Mouse (Mus musculus) lung, embryonic 16.5 days (tissue): ENCODE measurements around the gene Col25a1. TPM values are rescaled to one million over a fixed set of nuclear protein-coding genes. Genes with fewer than 3 reads are reported as not detected.

Experiments
- ATAC-seq: fragments of 200-750 bp; cut with Nextera tagmentation; 2 replicates; pipeline ENCODE4 v1.8.0; 2017; ENCODE audit warnings: low read depth, mild to moderate bottlenecking, moderate library complexity
- H3K27ac ChIP-seq: fragments of 300-500 bp; sonication (generic); 2 replicates; pipeline ENCODE4 v1.5.1; 2014; ENCODE audit warnings: mild to moderate bottlenecking, control low read depth, low read length
- H3K27me3 ChIP-seq: fragments of 300-500 bp; sonication (generic); 2 replicates; pipeline ENCODE4 v1.6.1; 2014; ENCODE audit warnings: low read depth, low read length, mixed read lengths; ENCODE audit not compliant: control insufficient read depth, insufficient read depth
- H3K36me3 ChIP-seq: fragments of 300-500 bp; sonication (generic); 2 replicates; pipeline ENCODE4 v1.6.1; 2014; ENCODE audit warnings: low read length; ENCODE audit not compliant: control insufficient read depth, insufficient read depth
- H3K4me1 ChIP-seq: fragments of 300-500 bp; sonication (generic); replicated peaks from 2 replicates; pipeline ENCODE4 v1.6.1; 2014; ENCODE audit warnings: low read length, mixed read lengths; ENCODE audit not compliant: control insufficient read depth, insufficient read depth
- H3K4me2 ChIP-seq: fragments of 300-500 bp; sonication (generic); 2 replicates; pipeline ENCODE4 v1.6.1; 2014; ENCODE audit warnings: low read depth, low read length, control low read depth
- H3K4me3 ChIP-seq: fragments of 300-500 bp; sonication (generic); 2 replicates; pipeline ENCODE4 v1.5.1; 2014; ENCODE audit warnings: mild to moderate bottlenecking, low read length, control low read depth
- H3K9ac ChIP-seq: fragments of 300-500 bp; sonication (generic); 2 replicates; pipeline ENCODE4 v1.6.1; 2014; ENCODE audit warnings: low read length, control low read depth
- H3K9me3 ChIP-seq: fragments of 300-500 bp; sonication (generic); 2 replicates; pipeline ENCODE4 v1.6.1; 2016; ENCODE audit warnings: low read length; ENCODE audit not compliant: control insufficient read depth
- WGBS: fragments of 180-500 bp; shearing (Covaris S2); extraction: QIAGEN DNeasy Blood & Tissue Kit; methylation state at CpG from one replicate; pipeline ENCODE4 v1.1.7; 2014; 5-methylcytosine and 5-hydroxymethylcytosine counted together
- polyA plus RNA-seq: library from polyadenylated mRNA; unstranded; fragments of >200 nt; fragmentation: Nextera tagmentation; extraction: Ambion mirVana; gene quantifications from 2 replicates; pipeline ENCODE4 v1.2.1, GENCODE M21; 2015

The Col25a1 gene
- polyA plus RNA-seq, 1 experiment from 2014 or later, result 17.6 TPM

DNA sequence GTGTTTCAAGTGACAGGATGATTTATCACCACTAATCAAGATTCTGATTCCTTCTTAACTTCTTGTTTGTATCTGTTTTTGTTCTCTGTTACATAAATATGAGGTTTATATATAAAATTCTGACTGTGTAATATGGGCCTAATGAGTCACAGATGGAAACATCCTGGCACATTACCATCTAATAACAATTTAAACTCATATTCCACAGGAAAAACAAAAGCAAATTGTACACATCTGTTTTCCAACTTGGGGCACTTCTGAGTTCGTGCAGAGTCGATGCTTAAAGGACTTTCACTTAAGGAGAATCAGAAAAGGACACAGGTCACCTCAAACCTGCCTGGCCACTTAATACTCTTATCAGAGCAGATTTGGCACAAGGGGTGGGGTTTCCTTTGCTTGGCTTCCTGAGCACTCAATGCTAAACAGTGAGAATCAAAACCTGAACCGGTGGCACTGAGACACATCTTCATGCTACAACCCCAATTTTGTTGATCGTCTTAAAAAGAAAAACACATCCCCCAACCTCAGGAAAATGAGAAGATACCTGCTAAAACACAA is 342.0 kb downstream of the Col25a1 start:
- Histone ChIP-seq H3K27ac (no peak overlapping the region), H3K9ac (no peak overlapping the region), H3K4me2 (peak overlapping the region; percentile 34), H3K27me3 (no peaks in the 10 kb centered on the region), H3K4me1 (peaks cover 8% of the 10 kb centered on the region), H3K36me3 (no peaks in the 10 kb centered on the region), H3K9me3 (no peaks in the 10 kb centered on the region), H3K4me3 (no peak overlapping the region)
- ATAC-seq, result peak; percentile 75
- 28% methylated on average over 4 of the region's 4 CpGs for WGBS

DNA sequence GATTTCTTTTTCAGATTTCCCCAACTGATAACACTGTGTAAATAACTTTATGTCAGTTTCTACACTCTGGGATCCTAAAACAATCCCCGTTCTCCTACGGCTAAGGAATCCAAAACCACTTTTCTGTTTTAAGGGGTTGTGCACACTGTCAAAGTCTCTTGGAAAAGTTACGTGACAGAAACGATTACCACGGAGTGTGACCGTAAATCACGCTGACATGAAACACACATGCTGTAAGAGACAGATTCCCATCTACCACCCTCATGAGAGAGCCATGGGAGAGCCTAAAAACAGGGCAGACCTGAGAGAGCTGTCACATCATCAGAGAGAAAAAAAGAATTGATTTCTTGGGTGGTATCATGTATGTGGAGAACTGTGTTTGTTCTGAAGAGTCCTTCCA is 342.7 kb downstream of the Col25a1 start:
- Histone ChIP-seq H3K27ac (no peak overlapping the region), H3K9me3 (no peaks in the 10 kb centered on the region), H3K4me2 (peak overlapping the region; percentile 15; the same call in 1 of the 2 replicates), H3K27me3 (no peaks in the 10 kb centered on the region), H3K4me3 (no peak overlapping the region), H3K4me1 (peaks cover 8% of the 10 kb centered on the region), H3K36me3 (no peaks in the 10 kb centered on the region), H3K9ac (no peak overlapping the region)
- ATAC-seq, result peak; percentile 51
- 18% methylated on average over 7 of the region's 7 CpGs for WGBS

DNA sequence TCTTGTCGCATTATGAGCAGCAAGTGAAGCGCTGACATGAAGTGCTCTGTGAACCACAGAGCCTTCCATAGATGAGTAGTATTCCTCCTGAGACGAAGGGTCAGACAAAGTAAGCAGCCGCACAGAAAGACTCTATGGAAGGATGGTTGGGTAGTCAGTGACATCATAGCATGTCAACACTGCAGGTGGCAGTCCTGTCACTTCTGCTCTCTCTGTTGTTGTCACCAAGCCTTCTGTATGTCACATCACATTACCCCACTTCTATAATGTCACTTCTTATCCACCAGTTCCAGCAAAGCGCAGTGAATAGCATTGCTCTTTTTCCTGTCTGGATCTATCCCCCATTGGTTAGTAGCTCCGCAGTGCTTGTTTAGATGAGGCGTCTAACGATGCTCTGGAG is 351.2 kb downstream of the Col25a1 start:
- Histone ChIP-seq H3K4me2 (no peak overlapping the region), H3K9me3 (no peaks in the 10 kb centered on the region), H3K4me3 (no peak overlapping the region), H3K36me3 (no peaks in the 10 kb centered on the region), H3K4me1 (no peaks in the 10 kb centered on the region), H3K27me3 (no peaks in the 10 kb centered on the region), H3K9ac (no peak overlapping the region), H3K27ac (no peak overlapping the region)
- WGBS, result 88% methylated on average over 8 of the region's 8 CpGs
- ATAC-seq, result no peak

DNA sequence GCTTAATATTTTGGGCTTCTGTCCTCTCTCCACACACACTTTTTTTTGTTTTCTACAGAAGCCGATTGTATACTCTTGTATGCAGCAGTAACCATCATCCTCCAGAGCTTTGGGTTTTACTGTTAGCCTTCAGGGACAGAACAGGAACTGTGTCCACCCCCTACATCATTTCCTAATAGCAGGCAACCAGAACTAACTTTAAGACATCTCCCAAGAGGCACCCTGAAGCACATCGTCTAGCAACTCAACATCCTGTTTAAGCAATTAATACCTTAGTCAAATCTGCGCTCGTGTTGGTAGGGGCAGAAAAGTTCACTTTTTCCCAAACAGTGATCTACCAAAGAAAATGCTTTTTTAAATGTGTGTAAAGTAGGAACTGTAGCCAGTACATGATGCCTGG is 357.5 kb downstream of the Col25a1 start:
- no peaks in the 10 kb centered on the region for H3K27me3 ChIP-seq
- no peak overlapping the region for H3K9ac ChIP-seq
- ATAC-seq, result no peak
- H3K9me3 ChIP-seq, result no peaks in the 10 kb centered on the region
- H3K4me1 ChIP-seq, result no peaks in the 10 kb centered on the region
- no peak overlapping the region for H3K4me3 ChIP-seq
- no peaks in the 10 kb centered on the region for H3K36me3 ChIP-seq
- H3K4me2 ChIP-seq, result no peak overlapping the region
- no peak overlapping the region for H3K27ac ChIP-seq
- 76% methylated on average over 4 of the region's 4 CpGs for WGBS

DNA sequence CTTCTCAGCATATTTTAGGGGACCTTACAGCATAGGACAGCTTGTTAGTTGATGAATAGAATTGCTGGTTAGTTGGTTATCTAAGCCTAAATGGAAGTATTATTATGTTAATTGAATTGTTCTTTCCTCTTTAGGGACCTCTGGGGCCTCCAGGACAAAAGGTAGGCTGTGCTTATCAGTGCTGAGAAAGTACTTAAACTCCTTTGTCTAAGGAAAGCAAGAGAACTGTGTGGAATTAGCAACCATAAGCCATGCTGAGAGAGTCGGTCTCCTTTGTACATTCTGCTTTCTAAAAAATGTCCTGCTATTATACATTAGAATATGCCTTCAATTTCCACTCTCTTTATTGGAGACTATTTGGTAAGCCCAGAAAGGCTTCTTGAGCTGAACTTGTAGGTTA is 362.9 kb downstream of the Col25a1 start:
- no peak for ATAC-seq
- H3K9ac ChIP-seq, result no peak overlapping the region
- WGBS, result 58% methylated on average over 1 of the region's 1 CpGs
- no peaks in the 10 kb centered on the region for H3K4me1 ChIP-seq
- H3K4me3 ChIP-seq, result no peak overlapping the region
- no peak overlapping the region for H3K4me2 ChIP-seq
- H3K27me3 ChIP-seq, result no peaks in the 10 kb centered on the region
- H3K9me3 ChIP-seq, result no peaks in the 10 kb centered on the region
- no peak overlapping the region for H3K27ac ChIP-seq
- H3K36me3 ChIP-seq, result no peaks in the 10 kb centered on the region

DNA sequence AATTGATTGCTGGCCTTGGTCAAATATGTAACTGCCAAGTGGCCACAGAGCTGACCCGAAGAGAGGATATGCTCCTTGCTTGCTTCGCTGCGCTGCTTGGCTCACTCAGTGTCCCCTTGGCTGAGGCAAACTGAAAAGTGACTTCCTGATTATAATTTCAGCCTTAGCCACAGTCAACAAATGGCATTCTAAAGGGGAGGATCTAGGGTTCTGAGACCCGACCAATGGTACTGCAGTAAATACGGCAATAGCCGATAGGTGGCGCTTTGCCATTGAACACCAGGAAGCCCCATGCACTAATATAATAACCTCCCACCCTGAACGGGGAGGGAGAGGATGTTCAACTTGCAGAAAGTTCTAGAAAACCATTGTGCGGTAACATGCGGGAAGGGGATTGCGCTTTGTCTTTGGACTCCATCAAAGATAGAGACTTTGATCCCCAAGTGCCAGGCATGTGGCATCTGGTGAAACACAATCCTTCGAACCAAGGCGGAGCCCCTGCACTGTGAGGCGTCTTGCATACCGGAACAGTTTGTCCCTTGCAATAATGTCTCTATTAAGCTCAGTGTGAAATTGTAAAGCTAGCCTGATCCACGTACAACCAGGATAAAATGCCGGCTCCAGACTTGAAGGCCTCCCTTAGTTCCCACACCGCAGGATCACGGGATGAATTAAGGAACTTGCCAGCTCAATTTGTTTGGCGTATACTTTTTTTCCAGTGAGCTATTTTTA is 363.5 kb downstream of the Col25a1 start:
- no peak overlapping the region for H3K27ac ChIP-seq
- peak; percentile 68 for ATAC-seq
- 73% methylated on average over 20 of the region's 20 CpGs for WGBS

DNA sequence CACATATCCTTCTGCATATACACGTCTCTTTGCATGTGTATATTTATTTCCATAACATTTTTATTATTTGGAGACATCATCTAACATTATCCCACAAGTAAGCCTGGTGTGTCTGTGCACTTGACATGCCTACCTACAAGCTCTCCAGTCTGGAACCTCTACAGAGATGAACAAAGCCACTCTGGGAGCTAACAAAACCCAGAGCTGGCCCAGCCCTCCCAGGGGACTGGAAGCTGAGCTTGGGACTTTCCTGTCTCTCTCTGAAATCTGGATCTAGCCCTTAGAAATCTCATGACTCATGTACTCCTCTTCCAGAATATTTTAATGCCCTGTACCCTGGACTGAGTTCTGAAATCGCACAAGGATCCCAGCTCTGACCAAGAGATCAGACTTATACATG is 365.7 kb downstream of the Col25a1 start:
- Histone ChIP-seq H3K4me1 (no peaks in the 10 kb centered on the region), H3K9me3 (no peaks in the 10 kb centered on the region), H3K36me3 (no peaks in the 10 kb centered on the region), H3K9ac (no peak overlapping the region), H3K27me3 (no peaks in the 10 kb centered on the region), H3K27ac (no peak overlapping the region), H3K4me2 (no peak overlapping the region), H3K4me3 (no peak overlapping the region)
- 90% methylated on average over 2 of the region's 2 CpGs for WGBS
- no peak for ATAC-seq

More for the DNA sequence above, 363.5 kb downstream of the Col25a1 start:
- no peaks in the 10 kb centered on the region for H3K4me1 ChIP-seq
- no peak overlapping the region for H3K9ac ChIP-seq
- no peak overlapping the region for H3K4me3 ChIP-seq
- no peak overlapping the region for H3K4me2 ChIP-seq
- H3K27me3 ChIP-seq, result no peaks in the 10 kb centered on the region
- no peaks in the 10 kb centered on the region for H3K9me3 ChIP-seq
- H3K36me3 ChIP-seq, result no peaks in the 10 kb centered on the region

DNA sequence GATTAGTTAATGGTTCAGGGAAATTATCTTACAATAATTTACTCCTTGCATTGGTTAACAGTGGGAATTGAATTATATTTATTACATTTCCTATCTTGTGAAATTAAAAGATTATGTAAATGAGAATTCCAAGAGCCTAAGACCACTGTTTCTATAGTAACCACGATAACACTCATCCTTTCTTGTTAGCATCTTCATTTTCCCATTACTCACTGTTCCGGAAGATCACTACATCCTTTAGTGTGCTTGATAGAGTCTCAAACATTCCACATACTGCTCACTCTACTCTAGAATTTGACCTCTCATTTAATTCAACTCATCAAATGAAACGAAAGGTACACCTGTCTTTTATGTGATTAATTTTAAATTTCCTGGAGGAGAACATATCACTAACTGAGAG is 370.4 kb downstream of the Col25a1 start:
- no peak overlapping the region for H3K4me3 ChIP-seq
- no peak overlapping the region for H3K9ac ChIP-seq
- no peaks in the 10 kb centered on the region for H3K9me3 ChIP-seq
- no peaks in the 10 kb centered on the region for H3K4me1 ChIP-seq
- WGBS, result 70% methylated on average over 3 of the region's 3 CpGs
- H3K4me2 ChIP-seq, result no peak overlapping the region
- H3K27me3 ChIP-seq, result no peaks in the 10 kb centered on the region
- H3K36me3 ChIP-seq, result no peaks in the 10 kb centered on the region
- H3K27ac ChIP-seq, result no peak overlapping the region
- ATAC-seq, result no peak

DNA sequence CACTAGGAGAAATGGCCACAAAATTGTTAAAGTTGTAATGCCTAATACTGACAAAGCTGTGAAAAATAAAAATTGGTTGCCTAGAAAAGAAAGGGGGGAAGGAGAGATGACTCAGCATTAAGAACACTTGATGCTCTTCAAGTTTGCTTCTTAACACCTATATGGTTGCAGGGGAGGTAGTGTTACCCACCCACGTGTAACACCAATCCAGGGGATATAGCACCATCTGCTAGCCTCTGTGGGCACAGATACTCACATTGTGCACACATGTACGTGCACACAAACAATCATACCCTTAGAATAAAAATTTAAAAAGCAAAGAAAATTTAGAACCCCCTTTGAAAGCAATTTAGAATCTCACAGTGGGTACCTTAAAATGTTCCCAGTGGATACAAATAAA is 377.0 kb downstream of the Col25a1 start:
- WGBS, result 75% methylated on average over 2 of the region's 2 CpGs
- ATAC-seq, result no peak
- Histone ChIP-seq H3K9ac (no peak overlapping the region), H3K4me3 (no peak overlapping the region), H3K9me3 (no peaks in the 10 kb centered on the region), H3K4me1 (no peaks in the 10 kb centered on the region), H3K36me3 (no peaks in the 10 kb centered on the region), H3K4me2 (no peak overlapping the region), H3K27ac (no peak overlapping the region), H3K27me3 (no peaks in the 10 kb centered on the region)
